Mouse (Mus musculus) midbrain, embryonic 10.5 days (tissue): ENCODE results near the gene Tead1. TPM values are rescaled to one million over a fixed set of nuclear protein-coding genes. Genes with fewer than 3 reads are reported as not detected.
A peak's percentile ranks its signal among the peaks of the same experiment; 100 is the strongest.

Experiments
- DNase-seq: peaks from one replicate; pipeline ENCODE4 v3.0.0-alpha.2; 2017; ENCODE audit warnings: low spot score
- H3K27ac ChIP-seq: fragments of 300-500 bp; sonication (generic); replicated peaks from 2 replicates; pipeline ENCODE4 v1.5.1; 2016; ENCODE audit warnings: mild to moderate bottlenecking
- H3K27me3 ChIP-seq: fragments of 300-500 bp; sonication (generic); 2 replicates; pipeline ENCODE4 v1.6.1; 2016; ENCODE audit warnings: low read depth, mild to moderate bottlenecking; ENCODE audit not compliant: poor library complexity, severe bottlenecking
- H3K36me3 ChIP-seq: fragments of 300-500 bp; sonication (generic); 2 replicates; pipeline ENCODE4 v1.6.1; 2016; ENCODE audit warnings: mild to moderate bottlenecking, moderate library complexity
- H3K4me1 ChIP-seq: fragments of 300-500 bp; sonication (generic); 2 replicates; pipeline ENCODE4 v1.6.1; 2016
- H3K4me3 ChIP-seq: fragments of 300-500 bp; sonication (generic); 2 replicates; pipeline ENCODE4 v1.5.1; 2016; ENCODE audit warnings: mild to moderate bottlenecking, moderate library complexity
- H3K9me3 ChIP-seq: fragments of 300-500 bp; sonication (generic); replicated peaks from 2 replicates; pipeline ENCODE4 v1.6.1; 2016; ENCODE audit warnings: mild to moderate bottlenecking
- WGBS: fragments of 180-500 bp; shearing (Covaris S2); methylation state at CpG from one replicate; pipeline ENCODE4 v1.1.7; 2016; 5-methylcytosine and 5-hydroxymethylcytosine counted together
- microRNA-seq: library from miRNA; unstranded; fragments of <30 nt; microRNA quantifications from one replicate; pipeline ENCODE4, GENCODE M21; 2017
- polyA plus RNA-seq: library from polyadenylated mRNA; unstranded; fragments of >200 nt; fragmentation: Nextera tagmentation; extraction: Ambion mirVana; gene quantifications from 2 replicates; pipeline ENCODE4 v1.2.1, GENCODE M21; 2016

Tead1 gene
- polyA plus RNA-seq, 1 experiment from 2014 or later, result 17.1 TPM

- no peak for DNase-seq
- WGBS, result 91% methylated on average over 8 of the region's 8 CpGs
- Histone ChIP-seq H3K27me3 (no peaks in the 10 kb centered on the region), H3K4me1 (no peaks in the 10 kb centered on the region), H3K4me3 (no peak overlapping the region), H3K36me3 (no peaks in the 10 kb centered on the region), H3K27ac (no peak overlapping the region), H3K9me3 (no peaks in the 10 kb centered on the region)
These were observed 258.0 kb downstream of the Tead1 start for GRCm38 (mm10) chr7:112937089-112937488.

GRCm38 (mm10) chr7:112938959-112939358 is 259.8 kb downstream of the Tead1 start:
- Histone ChIP-seq H3K4me3 (no peak overlapping the region), H3K27ac (no peak overlapping the region), H3K36me3 (no peaks in the 10 kb centered on the region), H3K27me3 (no peaks in the 10 kb centered on the region), H3K4me1 (no peaks in the 10 kb centered on the region), H3K9me3 (no peaks in the 10 kb centered on the region)
- DNase-seq, result no peak
- WGBS, result 70% methylated on average over 5 of the region's 5 CpGs

- Histone ChIP-seq H3K36me3 (no peaks in the 10 kb centered on the region), H3K27ac (no peak overlapping the region), H3K4me1 (no peaks in the 10 kb centered on the region), H3K27me3 (no peaks in the 10 kb centered on the region), H3K9me3 (no peaks in the 10 kb centered on the region), H3K4me3 (no peak overlapping the region)
- 84% methylated on average over 5 of the region's 5 CpGs for WGBS
- DNase-seq, result no peak
These were observed 263.4 kb downstream of the Tead1 start for GRCm38 (mm10) chr7:112942567-112942966.

- DNase-seq, result no peak
- H3K27me3 ChIP-seq, result no peaks in the 10 kb centered on the region
- no peak overlapping the region for H3K27ac ChIP-seq
- no peaks in the 10 kb centered on the region for H3K36me3 ChIP-seq
- H3K4me3 ChIP-seq, result no peak overlapping the region
- no peaks in the 10 kb centered on the region for H3K4me1 ChIP-seq
- 83% methylated on average over 1 of the region's 1 CpGs for WGBS
- H3K9me3 ChIP-seq, result no peaks in the 10 kb centered on the region
These were observed 263.9 kb downstream of the Tead1 start for GRCm38 (mm10) chr7:112943056-112943455.

GRCm38 (mm10) chr7:112946706-112947105 is 267.6 kb downstream of the Tead1 start:
- Histone ChIP-seq H3K4me3 (no peak overlapping the region), H3K27ac (no peak overlapping the region), H3K4me1 (no peaks in the 10 kb centered on the region), H3K36me3 (no peaks in the 10 kb centered on the region), H3K9me3 (no peaks in the 10 kb centered on the region), H3K27me3 (peaks cover 11% of the 10 kb centered on the region; the same call in 1 of the 2 replicates)
- no peak for DNase-seq
- WGBS, result 69% methylated on average over 6 of the region's 6 CpGs

- peaks cover 31% of the 10 kb centered on the region for H3K4me1 ChIP-seq
- H3K9me3 ChIP-seq, result no peaks in the 10 kb centered on the region
- H3K27ac ChIP-seq, result no peak within 1 kb of the TSS; the same call in 1 of the 2 replicates
- H3K4me3 ChIP-seq, result peak within 1 kb of the TSS; percentile 56
- 1% methylated on average over 41 of the region's 41 CpGs for whole genome bisulfite sequencing
- no peaks in the 10 kb centered on the region for H3K36me3 ChIP-seq
- H3K27me3 ChIP-seq, result peaks cover 70% of the 10 kb centered on the region
- DNase-seq, result no peak
These were observed 274.7 kb downstream of the Tead1 start, which contains the start of gene Rassf10 for GRCm38 (mm10) chr7:112953777-112954291. Gene Rassf10, plus strand, starts transcription at chr7:112953962.

GRCm38 (mm10) chr7:112954351-112955102 is 275.4 kb downstream of the Tead1 start:
- Histone ChIP-seq H3K4me3 (peak overlapping the region; percentile 56), H3K27ac (no peak overlapping the region; the same call in 1 of the 2 replicates), H3K27me3 (peaks cover 70% of the 10 kb centered on the region), H3K9me3 (no peaks in the 10 kb centered on the region), H3K4me1 (peaks cover 31% of the 10 kb centered on the region), H3K36me3 (no peaks in the 10 kb centered on the region)
- WGBS, result 1% methylated on average over 82 of the region's 82 CpGs
- DNase-seq, result peak; percentile 60

- H3K27ac ChIP-seq, result no peak overlapping the region
- H3K36me3 ChIP-seq, result no peaks in the 10 kb centered on the region
- 3% methylated on average over 40 of the region's 40 CpGs for WGBS
- no peaks in the 10 kb centered on the region for H3K9me3 ChIP-seq
- H3K27me3 ChIP-seq, result peaks cover 70% of the 10 kb centered on the region
- peaks cover 31% of the 10 kb centered on the region for H3K4me1 ChIP-seq
- DNase-seq, result peak; percentile 58
- peak overlapping the region; percentile 56 for H3K4me3 ChIP-seq
These were observed 276.1 kb downstream of the Tead1 start for GRCm38 (mm10) chr7:112955103-112955827.

GRCm38 (mm10) chr7:112955955-112956354 is 276.8 kb downstream of the Tead1 start:
- H3K9me3 ChIP-seq, result no peaks in the 10 kb centered on the region
- DNase-seq, result no peak
- H3K4me3 ChIP-seq, result no peak overlapping the region
- peaks cover 31% of the 10 kb centered on the region for H3K4me1 ChIP-seq
- 42% methylated on average over 3 of the region's 3 CpGs for WGBS
- no peak overlapping the region for H3K27ac ChIP-seq
- peaks cover 63% of the 10 kb centered on the region for H3K27me3 ChIP-seq
- no peaks in the 10 kb centered on the region for H3K36me3 ChIP-seq

Small RNAs within 50 kb of the gene (microRNA-seq; reads per million reads assigned to microRNA genes)
- gene Gm44462, result not detected
